Mouse (Mus musculus): Measurements from ENCODE around the gene Cdh7. TPM values are rescaled to one million over a fixed set of nuclear protein-coding genes. Genes with fewer than 3 reads are reported as not detected.
"Not testable (repeated sequence)": the region's sequence is repeated elsewhere in the genome, so short reads cannot be mapped to it uniquely, and the experiment has no call there.

Cdh7 gene
- polyA plus RNA-seq, 1 experiment = not detected

DNA sequence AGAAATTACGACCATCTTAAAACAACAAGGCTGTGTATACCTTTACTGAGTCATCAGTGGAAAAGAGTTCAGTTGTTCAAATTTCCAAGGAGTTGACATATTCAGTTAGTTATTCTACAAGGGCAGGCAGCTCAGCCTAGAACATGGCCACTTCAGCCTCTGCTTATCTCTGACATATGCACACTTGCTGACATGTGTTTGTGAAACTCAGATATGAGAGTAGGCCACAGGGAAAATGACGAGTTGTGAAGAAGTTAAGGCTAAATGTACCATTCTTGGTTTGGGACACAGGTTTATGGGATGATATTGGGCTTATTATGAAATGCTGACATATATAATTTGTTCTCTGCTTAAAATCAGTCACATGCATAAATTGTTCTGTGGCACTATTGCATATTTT lies 7.3 kb downstream of the Cdh7 start:
- Histone ChIP-seq H3K4me1 (ENCODE audit: control insufficient read depth) (no peaks in the 10 kb centered on the region), H3K36me3 (ENCODE audit: control insufficient read depth) (no peaks in the 10 kb centered on the region), H3K27me3 (ENCODE audit: control insufficient read depth) (no peaks in the 10 kb centered on the region), H3K4me3 (replicated peaks) (no peak overlapping the region), H3K9me3 (ENCODE audit: control insufficient read depth, low read length) (no peaks in the 10 kb centered on the region)
- TF ChIP-seq TAL1 (IDR thresholded peaks at IDR 0.05; ENCODE audit: low read length) (no peak), GATA1 (IDR thresholded peaks at IDR 0.05; ENCODE audit: low read length) (no peak)

DNA sequence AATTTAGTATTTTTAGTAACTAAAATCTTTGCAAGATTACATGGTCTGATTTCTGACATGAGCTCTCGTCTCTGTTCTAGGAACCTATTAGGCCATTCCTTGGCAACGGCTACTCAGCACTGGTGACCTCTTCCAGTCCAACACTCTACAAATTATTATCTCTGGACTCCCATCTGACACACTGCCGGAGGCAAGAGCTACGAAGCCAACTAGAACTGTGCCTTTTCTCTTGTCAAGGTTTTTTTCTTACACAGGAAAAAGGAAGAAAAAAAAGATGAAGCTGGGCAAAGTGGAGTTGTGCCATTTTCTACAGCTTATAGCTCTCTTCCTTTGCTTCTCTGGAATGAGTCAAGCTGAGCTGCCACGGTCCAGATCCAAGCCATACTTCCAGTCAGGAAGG lies 11.7 kb downstream of the Cdh7 start:
- Histone ChIP-seq H3K9me3 (ENCODE audit: control insufficient read depth, low read length) (no peaks in the 10 kb centered on the region), H3K27me3 (ENCODE audit: control insufficient read depth) (no peaks in the 10 kb centered on the region), H3K4me3 (replicated peaks) (no peak overlapping the region), H3K4me1 (ENCODE audit: control insufficient read depth) (no peaks in the 10 kb centered on the region), H3K36me3 (ENCODE audit: control insufficient read depth) (no peaks in the 10 kb centered on the region)
- TF ChIP-seq TAL1 (IDR thresholded peaks at IDR 0.05; ENCODE audit: low read length) (no peak), GATA1 (IDR thresholded peaks at IDR 0.05; ENCODE audit: low read length) (no peak)

DNA sequence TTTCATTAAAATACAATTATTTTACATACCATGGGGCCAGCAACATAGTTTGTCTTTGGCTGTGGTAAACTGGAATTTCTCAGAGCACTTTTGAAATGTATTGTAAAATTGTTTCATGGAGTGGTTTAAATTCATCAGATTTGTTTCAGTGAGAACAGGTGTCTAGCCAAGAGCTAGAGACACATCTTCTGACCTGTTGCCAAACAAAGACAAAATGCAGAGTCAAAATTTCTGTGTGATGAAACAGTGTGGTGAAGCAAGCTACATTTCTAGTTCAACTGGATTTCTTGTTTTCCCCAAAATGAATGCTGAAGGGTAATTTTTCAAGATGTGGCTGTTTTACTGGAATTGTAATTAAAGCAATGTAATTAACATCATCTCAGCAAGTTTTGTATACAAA lies 22.2 kb downstream of the Cdh7 start:
- no peaks in the 10 kb centered on the region for H3K4me1 ChIP-seq (ENCODE audit: control insufficient read depth)
- H3K27me3 ChIP-seq (ENCODE audit: control insufficient read depth) = no peaks in the 10 kb centered on the region
- TF ChIP-seq GATA1 (IDR thresholded peaks at IDR 0.05; ENCODE audit: low read length) (no peak), TAL1 (IDR thresholded peaks at IDR 0.05; ENCODE audit: low read length) (no peak)
- H3K4me3 ChIP-seq (replicated peaks) = no peak overlapping the region
- 0 out of 2 replicates have a peak, but pooled peaks cover 3% of the 10 kb centered on the region for H3K9me3 ChIP-seq (ENCODE audit: control insufficient read depth, low read length)
- H3K36me3 ChIP-seq (ENCODE audit: control insufficient read depth) = no peaks in the 10 kb centered on the region

DNA sequence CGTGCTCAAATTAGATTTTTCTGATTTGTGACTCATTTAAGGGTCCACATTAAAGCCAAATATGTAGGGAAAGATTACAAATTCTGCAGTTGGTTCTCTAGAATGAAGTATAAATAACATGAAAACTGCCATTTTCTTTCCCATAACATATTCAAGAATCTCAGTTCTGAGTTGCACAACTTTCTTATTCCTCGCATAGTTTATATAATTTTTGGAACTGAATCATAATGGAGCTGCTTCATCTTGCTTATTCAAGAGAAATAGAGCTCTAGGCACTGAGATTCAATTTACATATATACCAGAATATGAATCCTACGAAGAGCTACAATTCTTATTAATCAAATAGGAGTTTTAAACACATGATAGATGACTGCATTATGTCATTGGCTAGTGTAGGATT lies 22.8 kb downstream of the Cdh7 start:
- TF ChIP-seq TAL1 (IDR thresholded peaks at IDR 0.05; ENCODE audit: low read length) = no peak
- no peak for TF ChIP-seq GATA1 (IDR thresholded peaks at IDR 0.05; ENCODE audit: low read length)
- no peaks in the 10 kb centered on the region for H3K4me1 ChIP-seq (ENCODE audit: control insufficient read depth)
- no peaks in the 10 kb centered on the region for H3K27me3 ChIP-seq (ENCODE audit: control insufficient read depth)
- 0 out of 2 replicates have a peak, but pooled peaks cover 3% of the 10 kb centered on the region for H3K9me3 ChIP-seq (ENCODE audit: control insufficient read depth, low read length)
- H3K4me3 ChIP-seq (replicated peaks) = no peak overlapping the region
- no peaks in the 10 kb centered on the region for H3K36me3 ChIP-seq (ENCODE audit: control insufficient read depth)

DNA sequence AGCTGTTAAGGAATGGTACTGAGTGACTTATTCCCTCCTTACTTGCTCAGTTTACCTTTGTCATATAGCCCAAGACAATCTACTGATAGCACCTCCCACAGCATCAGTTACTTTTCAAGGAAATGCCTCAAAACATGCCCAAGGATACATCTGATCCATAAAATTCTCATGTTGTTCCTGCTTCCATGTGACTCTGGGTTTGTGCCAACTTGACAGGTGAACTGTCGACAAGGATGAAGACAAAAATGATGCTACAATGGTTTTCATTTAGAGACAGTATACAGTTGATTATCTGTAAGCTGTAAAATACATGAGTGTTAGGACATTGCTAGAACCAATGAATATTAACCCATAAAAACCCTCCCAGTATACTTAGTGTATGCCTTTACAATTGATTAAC lies 29.9 kb downstream of the Cdh7 start:
- TF ChIP-seq GATA1 (IDR thresholded peaks at IDR 0.05; ENCODE audit: low read length) (no peak), TAL1 (IDR thresholded peaks at IDR 0.05; ENCODE audit: low read length) (no peak)
- Histone ChIP-seq H3K4me3 (replicated peaks) (no peak overlapping the region), H3K9me3 (ENCODE audit: control insufficient read depth, low read length) (no peaks in the 10 kb centered on the region), H3K4me1 (ENCODE audit: control insufficient read depth) (no peaks in the 10 kb centered on the region), H3K36me3 (ENCODE audit: control insufficient read depth) (no peaks in the 10 kb centered on the region), H3K27me3 (ENCODE audit: control insufficient read depth) (no peaks in the 10 kb centered on the region)

DNA sequence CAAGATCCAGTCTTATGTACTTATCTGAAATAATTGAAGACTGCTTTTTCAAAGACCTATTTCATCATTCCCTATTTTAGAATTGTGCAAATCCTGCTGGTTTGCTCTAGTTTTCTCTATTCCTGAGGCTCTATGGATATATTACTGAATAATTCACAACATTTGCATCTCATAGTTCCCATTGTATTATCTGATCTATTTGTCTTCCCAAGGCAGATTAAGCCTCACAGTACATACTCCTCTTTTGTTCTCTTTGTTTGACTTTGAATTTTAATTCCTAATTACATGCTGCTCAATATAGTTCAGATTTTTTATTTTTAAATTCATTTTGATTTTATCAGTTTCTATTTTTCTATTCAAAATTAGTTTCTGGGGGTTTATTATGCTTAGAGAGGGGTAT lies 74.1 kb downstream of the Cdh7 start:
- H3K36me3 ChIP-seq (ENCODE audit: control insufficient read depth) = no peaks in the 10 kb centered on the region
- H3K4me3 ChIP-seq (replicated peaks) = no peak overlapping the region
- H3K4me1 ChIP-seq (ENCODE audit: control insufficient read depth) = no peaks in the 10 kb centered on the region
- TF ChIP-seq GATA1 (IDR thresholded peaks at IDR 0.05; ENCODE audit: low read length) (no peak), TAL1 (IDR thresholded peaks at IDR 0.05; ENCODE audit: low read length) (no peak)
- no peaks in the 10 kb centered on the region for H3K9me3 ChIP-seq (ENCODE audit: control insufficient read depth, low read length)
- H3K27me3 ChIP-seq (ENCODE audit: control insufficient read depth) = no peaks in the 10 kb centered on the region

DNA sequence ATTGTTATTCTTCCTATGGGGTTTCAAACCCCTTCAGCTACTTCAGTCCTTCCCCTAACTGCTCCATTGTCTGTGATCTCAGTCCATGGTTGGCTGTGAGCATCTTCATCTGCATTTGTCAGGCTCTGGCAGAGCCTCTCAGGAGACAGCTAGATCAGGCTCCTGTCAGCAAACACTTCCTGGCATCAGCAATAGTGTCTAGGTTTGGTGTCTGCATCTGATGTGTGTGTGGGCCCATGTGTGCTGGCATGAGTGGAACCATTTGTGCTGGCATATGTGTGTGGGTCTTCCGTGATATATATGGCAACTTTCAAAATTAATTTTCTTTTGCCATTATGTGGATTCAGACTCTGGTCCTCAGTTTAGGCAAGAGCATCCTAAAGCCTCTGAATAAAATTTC lies 85.2 kb downstream of the Cdh7 start:
- Histone ChIP-seq H3K4me3 (replicated peaks) (no peak overlapping the region), H3K9me3 (ENCODE audit: control insufficient read depth, low read length) (no peaks in the 10 kb centered on the region), H3K36me3 (ENCODE audit: control insufficient read depth) (no peaks in the 10 kb centered on the region), H3K27me3 (ENCODE audit: control insufficient read depth) (no peaks in the 10 kb centered on the region), H3K4me1 (ENCODE audit: control insufficient read depth) (no peaks in the 10 kb centered on the region)
- TF ChIP-seq GATA1 (IDR thresholded peaks at IDR 0.05; ENCODE audit: low read length) = no peak

DNA sequence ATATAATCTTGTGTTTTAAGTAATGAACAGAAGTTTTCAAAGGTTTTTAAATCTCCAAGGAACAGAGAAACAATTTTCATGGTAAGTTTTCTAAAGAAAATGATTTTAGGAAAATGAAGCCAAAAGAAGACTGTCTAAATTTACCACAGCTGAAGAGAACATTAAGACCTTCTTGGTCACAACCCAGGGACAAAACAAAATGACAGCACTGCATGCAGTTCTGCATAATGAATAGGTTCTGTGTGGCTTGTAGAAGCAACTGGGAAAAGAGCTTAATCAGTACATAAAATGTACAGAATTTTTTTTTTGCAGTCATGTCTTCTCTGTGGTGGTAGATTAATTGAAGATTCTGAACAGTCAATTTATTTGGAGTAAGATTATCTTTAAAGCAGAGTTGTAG lies 96.2 kb downstream of the Cdh7 start:
- Histone ChIP-seq H3K27me3 (ENCODE audit: control insufficient read depth) (no peaks in the 10 kb centered on the region), H3K4me3 (replicated peaks) (no peak overlapping the region), H3K4me1 (ENCODE audit: control insufficient read depth) (no peaks in the 10 kb centered on the region), H3K9me3 (ENCODE audit: control insufficient read depth, low read length) (no peaks in the 10 kb centered on the region), H3K36me3 (ENCODE audit: control insufficient read depth) (no peaks in the 10 kb centered on the region)
- no peak for TF ChIP-seq TAL1 (IDR thresholded peaks at IDR 0.05; ENCODE audit: low read length)
- TF ChIP-seq GATA1 (IDR thresholded peaks at IDR 0.05; ENCODE audit: low read length) = no peak

DNA sequence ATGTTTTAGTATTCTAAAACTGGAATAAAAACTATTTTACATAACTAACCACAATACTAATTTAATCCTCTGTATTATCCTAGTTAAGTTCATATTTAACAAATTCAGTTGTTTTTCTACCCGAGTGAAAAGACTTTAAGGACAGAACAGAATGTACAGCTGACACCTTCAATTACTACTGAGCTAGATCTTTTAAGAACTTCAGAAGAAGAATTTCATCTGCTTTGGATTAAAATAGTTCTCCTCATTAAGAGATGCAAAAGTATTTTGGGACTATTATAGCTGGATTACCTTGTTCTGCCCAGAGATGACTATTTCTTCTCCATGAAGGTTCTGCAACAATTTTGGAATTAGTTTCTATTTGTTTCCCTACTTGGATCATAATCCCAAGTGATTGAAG lies 135.8 kb downstream of the Cdh7 start:
- no peak overlapping the region for H3K4me3 ChIP-seq (replicated peaks)
- no peaks in the 10 kb centered on the region for H3K9me3 ChIP-seq (ENCODE audit: control insufficient read depth, low read length)
- no peaks in the 10 kb centered on the region for H3K4me1 ChIP-seq (ENCODE audit: control insufficient read depth)
- TF ChIP-seq TAL1 (IDR thresholded peaks at IDR 0.05; ENCODE audit: low read length) (no peak), GATA1 (IDR thresholded peaks at IDR 0.05; ENCODE audit: low read length) (no peak)
- H3K27me3 ChIP-seq (ENCODE audit: control insufficient read depth) = no peaks in the 10 kb centered on the region
- H3K36me3 ChIP-seq (ENCODE audit: control insufficient read depth) = no peaks in the 10 kb centered on the region

DNA sequence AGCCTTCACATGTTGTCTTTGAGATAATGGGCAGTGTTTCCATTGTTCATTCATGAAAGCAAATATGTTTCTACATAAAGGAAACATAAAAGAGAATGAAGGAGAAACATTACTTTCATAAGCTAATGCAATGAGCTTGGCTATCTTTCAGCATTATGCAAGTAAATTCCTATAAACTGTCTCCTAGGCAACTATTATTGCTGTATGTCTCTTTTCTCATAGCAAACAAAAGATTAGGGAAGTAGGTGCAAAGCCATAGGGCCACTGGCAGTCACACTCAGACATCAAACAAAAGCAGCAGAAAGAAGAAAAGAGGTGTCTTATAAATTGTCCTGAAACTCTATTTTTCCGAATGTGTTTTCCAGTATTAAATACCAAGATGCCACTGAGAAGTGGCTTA lies 136.6 kb downstream of the Cdh7 start:
- TF ChIP-seq TAL1 (IDR thresholded peaks at IDR 0.05; ENCODE audit: low read length) (no peak), GATA1 (IDR thresholded peaks at IDR 0.05; ENCODE audit: low read length) (no peak)
- H3K36me3 ChIP-seq (ENCODE audit: control insufficient read depth) = no peaks in the 10 kb centered on the region
- no peaks in the 10 kb centered on the region for H3K27me3 ChIP-seq (ENCODE audit: control insufficient read depth)
- H3K4me1 ChIP-seq (ENCODE audit: control insufficient read depth) = no peaks in the 10 kb centered on the region
- no peak overlapping the region for H3K4me3 ChIP-seq (replicated peaks)
- H3K9me3 ChIP-seq (ENCODE audit: control insufficient read depth, low read length) = no peaks in the 10 kb centered on the region

DNA sequence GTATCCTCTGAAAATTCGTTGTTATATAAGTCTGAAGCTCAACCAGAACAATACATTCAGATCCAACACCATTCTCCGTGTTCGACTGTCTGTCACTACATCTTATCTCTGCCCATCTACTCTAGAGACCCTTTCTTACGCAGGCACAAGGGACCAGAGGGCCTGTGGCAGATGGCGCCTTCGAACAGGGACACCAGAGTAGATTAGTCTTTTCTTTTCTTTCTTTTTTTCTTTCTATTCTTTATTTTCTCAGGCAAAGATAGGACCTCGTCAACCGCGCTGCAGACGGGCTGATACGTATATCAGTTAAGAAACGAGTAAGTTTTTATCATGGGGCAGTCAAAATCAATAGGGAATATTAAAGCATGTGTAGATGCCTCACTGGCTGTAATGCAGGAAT lies 189.2 kb downstream of the Cdh7 start:
- H3K36me3 ChIP-seq (ENCODE audit: control insufficient read depth); H3K4me1 ChIP-seq (ENCODE audit: control insufficient read depth); H3K4me3 ChIP-seq (replicated peaks); H3K9me3 ChIP-seq (ENCODE audit: control insufficient read depth, low read length); H3K27me3 ChIP-seq (ENCODE audit: control insufficient read depth): not testable (repeated sequence)

All from erythroblast, embryonic 14.5 days (primary cell).